Mouse (Mus musculus) olfactory bulb, adult 2 months (tissue): ENCODE measurements around the gene Gpr157.

ENCODE experiments used
- CTCF ChIP-seq: fragments of 200-500 bp; IDR thresholded peaks from 2 replicates; pipeline ENCODE4 v1.5.1; 2012; ENCODE audit warnings: low read depth, mild to moderate bottlenecking, low read length, moderate library complexity; ENCODE audit not compliant: insufficient read depth
- POLR2A ChIP-seq: fragments of 200-500 bp; IDR thresholded peaks from 2 replicates; pipeline ENCODE4 v1.6.1; 2012; ENCODE audit warnings: mild to moderate bottlenecking, low read depth, low read length, moderate library complexity; ENCODE audit not compliant: insufficient read depth

GRCm38 (mm10) chr4:150118163-150118562, 31.0 kb downstream of the Gpr157 start:
- no peak for TF ChIP-seq POLR2A
- TF ChIP-seq CTCF: no peak
